Mouse (Mus musculus) brain, embryonic 14.5 days (tissue): ENCODE data around the gene Gk5.

Experiments used
- CTCF ChIP-seq: fragments of 200-500 bp; IDR thresholded peaks from 2 replicates; pipeline ENCODE4 v1.5.1; 2012; ENCODE audit warnings: inconsistent platforms, mild to moderate bottlenecking, moderate library complexity, borderline replicate concordance; ENCODE audit not compliant: insufficient read depth, insufficient read length; ENCODE audit errors: extremely low read depth
- POLR2A ChIP-seq: fragments of 200-500 bp; IDR thresholded peaks from 2 replicates; pipeline ENCODE4 v1.6.1; 2012; ENCODE audit warnings: mild to moderate bottlenecking, inconsistent platforms, borderline replicate concordance; ENCODE audit not compliant: poor library complexity, insufficient read depth, insufficient read length, severe bottlenecking; ENCODE audit errors: extremely low read depth

DNA sequence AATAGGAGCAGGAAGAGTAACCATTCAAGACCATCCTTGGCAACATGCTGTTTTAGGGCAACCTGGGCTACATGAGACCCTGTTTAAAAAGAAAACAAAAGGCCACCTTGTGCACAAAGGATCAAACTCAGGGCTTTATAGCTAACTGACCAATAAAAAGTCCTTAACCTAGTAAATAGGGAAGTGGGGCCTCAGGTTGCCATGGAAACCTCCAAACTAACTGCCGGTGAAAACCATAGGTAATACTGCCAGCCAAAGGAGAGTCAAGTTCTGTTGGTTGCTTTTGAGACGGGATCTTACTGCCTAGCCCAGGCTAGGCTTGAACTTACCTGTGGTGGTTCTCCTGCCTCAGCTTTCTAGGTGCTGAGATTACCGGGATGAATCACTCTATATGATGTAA is 51.4 kb downstream of the Gk5 start:
- TF ChIP-seq POLR2A (no peak), CTCF (no peak)
